Mouse (Mus musculus) kidney, embryonic 16.5 days (tissue): ENCODE results near the gene G6pdx. TPM values are rescaled to one million over a fixed set of nuclear protein-coding genes. Genes with fewer than 3 reads are reported as not detected.
A peak's percentile ranks its signal among the peaks of the same experiment; 100 is the strongest.

ENCODE experiments used
- ATAC-seq: fragments of 200-750 bp; cut with Nextera tagmentation; 2 replicates; pipeline ENCODE4 v1.8.0; 2017; ENCODE audit warnings: moderate TSS enrichment; ENCODE audit not compliant: low FRiP score, low TSS enrichment
- H3K27ac ChIP-seq: fragments of 300-500 bp; sonication (generic); 2 replicates; pipeline ENCODE4 v1.5.1; 2014; ENCODE audit warnings: low read length
- H3K27me3 ChIP-seq: fragments of 300-500 bp; sonication (generic); 2 replicates; pipeline ENCODE4 v1.6.1; 2014; ENCODE audit warnings: low read length, control low read depth, mixed read lengths; ENCODE audit not compliant: insufficient read depth
- H3K36me3 ChIP-seq: fragments of 300-500 bp; sonication (generic); 2 replicates; pipeline ENCODE4 v1.6.1; 2014; ENCODE audit warnings: low read length, control low read depth, mixed read lengths; ENCODE audit not compliant: insufficient read depth
- H3K4me1 ChIP-seq: fragments of 300-500 bp; sonication (generic); 2 replicates; pipeline ENCODE4 v1.6.1; 2014; ENCODE audit warnings: low read length, control low read depth, mixed read lengths; ENCODE audit not compliant: insufficient read depth
- H3K4me2 ChIP-seq: fragments of 300-500 bp; sonication (generic); replicated peaks from 2 replicates; pipeline ENCODE4 v1.6.1; 2014; ENCODE audit warnings: low read depth, low read length
- H3K4me3 ChIP-seq: fragments of 300-500 bp; sonication (generic); 2 replicates; pipeline ENCODE4 v1.5.1; 2014; ENCODE audit warnings: mild to moderate bottlenecking, low read length
- H3K9ac ChIP-seq: fragments of 300-500 bp; sonication (generic); replicated peaks from 2 replicates; pipeline ENCODE4 v1.6.1; 2014; ENCODE audit warnings: low read length
- H3K9me3 ChIP-seq: fragments of 300-500 bp; sonication (generic); 2 replicates; pipeline ENCODE4 v1.6.1; 2016; ENCODE audit warnings: low read length, control low read depth
- WGBS: fragments of 180-500 bp; shearing (Covaris S2); extraction: QIAGEN DNeasy Blood & Tissue Kit; methylation state at CpG from one replicate; pipeline ENCODE4 v1.1.7; 2014; 5-methylcytosine and 5-hydroxymethylcytosine counted together
- polyA plus RNA-seq: library from polyadenylated mRNA; unstranded; fragments of >200 nt; fragmentation: Nextera tagmentation; extraction: Ambion mirVana; gene quantifications from 2 replicates; pipeline ENCODE4 v1.2.1, GENCODE M21; 2015

The G6pdx gene
- polyA plus RNA-seq: 53.6 and 54.4 TPM in 2 replicates

DNA sequence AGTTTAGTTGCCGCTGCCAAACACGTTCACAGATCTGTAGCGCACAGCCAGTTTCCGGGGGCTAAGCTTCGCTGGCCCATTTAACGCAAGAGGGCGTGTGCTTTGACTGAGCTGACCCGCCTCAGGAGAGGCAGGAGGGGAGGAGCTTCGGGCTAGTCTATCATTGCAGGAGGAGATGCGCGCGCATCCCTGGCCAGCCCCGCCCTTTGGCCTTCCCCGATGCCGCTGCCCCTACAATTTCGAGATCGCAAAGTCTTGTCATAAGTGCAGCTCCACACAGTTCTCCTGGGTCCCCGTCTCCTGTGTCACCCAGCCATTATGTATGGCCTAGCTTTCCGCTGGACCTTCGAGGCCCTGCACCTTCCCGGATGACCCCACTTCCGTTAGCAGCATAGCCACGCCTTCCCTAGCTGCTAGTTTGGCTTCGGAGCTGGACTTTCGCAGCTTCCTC, at the start of gene G6pdx:
Gene G6pdx (minus strand): TSS at position 369 of the 451 bp plus-strand sequence.
- 24% methylated on average over 25 of the region's 25 CpGs for WGBS
- H3K4me3 ChIP-seq: peak within 1 kb of the TSS; percentile 66
- peak; percentile 85 for ATAC-seq
- no peaks in the 10 kb centered on the region for H3K36me3 ChIP-seq
- peak within 1 kb of the TSS; percentile 93 for H3K27ac ChIP-seq
- 0 out of 2 replicates have a peak, but pooled peaks cover 2% of the 10 kb centered on the region for H3K4me1 ChIP-seq
- H3K9ac ChIP-seq: peak within 1 kb of the TSS; percentile 74
- peak within 1 kb of the TSS; percentile 58 for H3K4me2 ChIP-seq
- no peaks in the 10 kb centered on the region for H3K27me3 ChIP-seq
- no peaks in the 10 kb centered on the region for H3K9me3 ChIP-seq

DNA sequence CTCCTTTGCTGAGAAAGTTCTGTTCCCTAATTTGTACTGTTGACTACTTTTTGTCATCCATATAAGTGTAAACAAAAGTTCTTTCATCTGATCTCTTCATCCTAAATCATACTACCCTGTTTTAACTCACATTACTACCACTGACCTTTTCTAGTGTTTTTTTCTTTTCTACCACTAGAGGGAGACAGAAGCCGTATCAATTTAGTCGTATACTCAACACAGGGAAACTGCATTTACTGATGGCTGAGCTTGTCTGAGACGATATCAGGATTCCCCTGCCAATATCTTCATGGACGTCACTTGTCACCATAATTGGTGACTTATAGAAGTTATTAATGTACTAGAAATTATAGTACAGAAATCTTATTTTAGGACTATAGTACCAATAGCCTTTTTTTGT, 23.8 kb upstream of the G6pdx start:
- H3K4me3 ChIP-seq: no peak overlapping the region
- 20% methylated on average over 4 of the region's 4 CpGs for WGBS
- no peaks in the 10 kb centered on the region for H3K4me1 ChIP-seq
- no peaks in the 10 kb centered on the region for H3K9me3 ChIP-seq
- 0 out of 2 replicates have a peak, but pooled peaks have one; percentile 54 for ATAC-seq
- H3K36me3 ChIP-seq: peaks cover 4% of the 10 kb centered on the region; the same call in 1 of the 2 replicates
- H3K27me3 ChIP-seq: no peaks in the 10 kb centered on the region
- H3K4me2 ChIP-seq: no peak overlapping the region
- H3K9ac ChIP-seq: no peak overlapping the region
- no peak overlapping the region for H3K27ac ChIP-seq

GRCm38 (mm10) chrX:74451157-74451912, 22.3 kb upstream of the G6pdx start:
- H3K27ac ChIP-seq: no peak overlapping the region
- ATAC-seq: no peak
- 84% methylated on average over 4 of the region's 4 CpGs for WGBS

GRCm38 (mm10) chrX:74429290-74429821, 362 bp upstream of the G6pdx start:
- WGBS: 25% methylated on average over 22 of the region's 22 CpGs
- Histone ChIP-seq H3K9ac (peak overlapping the region; percentile 74), H3K4me1 (0 out of 2 replicates have a peak, but pooled peaks cover 2% of the 10 kb centered on the region), H3K36me3 (peaks cover 5% of the 10 kb centered on the region; the same call in 1 of the 2 replicates), H3K4me2 (peak overlapping the region; percentile 58), H3K27ac (peak overlapping the region; percentile 93), H3K4me3 (peak overlapping the region; percentile 66), H3K9me3 (no peaks in the 10 kb centered on the region), H3K27me3 (no peaks in the 10 kb centered on the region)
- peak; percentile 76 for ATAC-seq

More at GRCm38 (mm10) chrX:74451157-74451912, 22.3 kb upstream of the G6pdx start:
- H3K4me2 ChIP-seq: no peak overlapping the region
- H3K9ac ChIP-seq: no peak overlapping the region
- no peaks in the 10 kb centered on the region for H3K4me1 ChIP-seq
- no peaks in the 10 kb centered on the region for H3K9me3 ChIP-seq
- H3K36me3 ChIP-seq: peaks cover 5% of the 10 kb centered on the region; the same call in 1 of the 2 replicates
- no peaks in the 10 kb centered on the region for H3K27me3 ChIP-seq
- H3K4me3 ChIP-seq: no peak overlapping the region

- Histone ChIP-seq H3K4me1 (0 out of 2 replicates have a peak, but pooled peaks cover 2% of the 10 kb centered on the region), H3K9me3 (no peaks in the 10 kb centered on the region), H3K4me3 (peak overlapping the region; percentile 66), H3K9ac (peak overlapping the region; percentile 69), H3K27me3 (no peaks in the 10 kb centered on the region), H3K27ac (peak overlapping the region; percentile 93), H3K4me2 (peak overlapping the region; percentile 58), H3K36me3 (no peaks in the 10 kb centered on the region)
- ATAC-seq: 0 out of 2 replicates have a peak, but pooled peaks have one; percentile 14
- WGBS: 21% methylated on average over 34 of the region's 35 CpGs
These were observed 708 bp downstream of the G6pdx start for GRCm38 (mm10) chrX:74428146-74428825.

DNA sequence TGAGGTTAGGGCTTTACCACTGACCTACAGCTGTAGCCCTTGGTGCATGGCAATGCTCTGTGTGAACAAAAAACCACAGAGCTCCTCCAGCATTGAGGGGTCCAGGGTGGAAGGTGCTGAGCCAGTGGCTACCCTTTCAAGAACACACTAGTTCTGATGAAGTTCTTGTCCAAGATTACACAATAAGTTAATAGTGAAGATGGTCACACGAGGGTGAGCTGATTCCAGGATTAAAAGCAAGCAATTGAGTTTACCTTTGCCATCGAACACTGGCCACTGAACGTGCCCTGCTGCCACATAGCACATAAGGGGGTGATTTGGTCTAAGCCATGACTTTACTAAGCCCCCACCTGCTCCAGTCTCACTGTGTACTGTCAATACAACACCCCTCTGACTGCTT, 1.9 kb downstream of the G6pdx start:
- 72% methylated on average over 3 of the region's 3 CpGs for WGBS
- H3K9ac ChIP-seq: no peak overlapping the region
- H3K27me3 ChIP-seq: no peaks in the 10 kb centered on the region
- H3K27ac ChIP-seq: no peak overlapping the region
- no peaks in the 10 kb centered on the region for H3K36me3 ChIP-seq
- no peak overlapping the region for H3K4me3 ChIP-seq
- H3K4me2 ChIP-seq: no peak overlapping the region
- 0 out of 2 replicates have a peak, but pooled peaks cover 2% of the 10 kb centered on the region for H3K4me1 ChIP-seq
- no peak for ATAC-seq
- H3K9me3 ChIP-seq: no peaks in the 10 kb centered on the region

- 74% methylated on average over 1 of the region's 1 CpGs for WGBS
- ATAC-seq: no peak
- H3K36me3 ChIP-seq: no peaks in the 10 kb centered on the region
- no peak overlapping the region for H3K4me3 ChIP-seq
- no peak overlapping the region for H3K4me2 ChIP-seq
- H3K9me3 ChIP-seq: no peaks in the 10 kb centered on the region
- H3K27me3 ChIP-seq: no peaks in the 10 kb centered on the region
- no peak overlapping the region for H3K27ac ChIP-seq
- H3K4me1 ChIP-seq: 0 out of 2 replicates have a peak, but pooled peaks cover 2% of the 10 kb centered on the region
- no peak overlapping the region for H3K9ac ChIP-seq
These were observed 2.7 kb downstream of the G6pdx start for GRCm38 (mm10) chrX:74426256-74426655.

DNA sequence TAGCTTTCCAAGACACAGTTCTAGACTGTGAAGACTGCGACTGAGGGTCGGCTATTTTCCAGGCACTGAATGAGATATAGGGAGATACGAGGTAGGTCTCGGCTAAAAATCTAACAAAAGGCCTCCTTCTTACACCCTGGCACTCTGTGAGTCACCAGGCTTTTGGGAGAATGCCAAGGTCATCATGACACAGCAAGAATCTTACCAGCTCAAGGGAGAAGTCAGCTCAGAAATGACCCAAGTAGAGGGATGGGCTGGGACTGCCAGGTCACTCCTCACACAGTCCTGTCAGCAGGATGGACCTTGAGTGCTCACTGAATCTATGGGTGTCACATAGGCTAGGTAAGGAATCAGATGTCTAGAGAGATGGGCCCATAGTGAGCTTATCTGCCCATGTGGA, 3.8 kb downstream of the G6pdx start:
- 82% methylated on average over 4 of the region's 4 CpGs for WGBS
- no peaks in the 10 kb centered on the region for H3K27me3 ChIP-seq
- H3K4me1 ChIP-seq: 0 out of 2 replicates have a peak, but pooled peaks cover under 1% of the 10 kb centered on the region
- no peak overlapping the region for H3K4me3 ChIP-seq
- no peak overlapping the region for H3K4me2 ChIP-seq
- no peaks in the 10 kb centered on the region for H3K9me3 ChIP-seq
- ATAC-seq: no peak
- no peaks in the 10 kb centered on the region for H3K36me3 ChIP-seq
- H3K27ac ChIP-seq: no peak overlapping the region
- H3K9ac ChIP-seq: no peak overlapping the region

DNA sequence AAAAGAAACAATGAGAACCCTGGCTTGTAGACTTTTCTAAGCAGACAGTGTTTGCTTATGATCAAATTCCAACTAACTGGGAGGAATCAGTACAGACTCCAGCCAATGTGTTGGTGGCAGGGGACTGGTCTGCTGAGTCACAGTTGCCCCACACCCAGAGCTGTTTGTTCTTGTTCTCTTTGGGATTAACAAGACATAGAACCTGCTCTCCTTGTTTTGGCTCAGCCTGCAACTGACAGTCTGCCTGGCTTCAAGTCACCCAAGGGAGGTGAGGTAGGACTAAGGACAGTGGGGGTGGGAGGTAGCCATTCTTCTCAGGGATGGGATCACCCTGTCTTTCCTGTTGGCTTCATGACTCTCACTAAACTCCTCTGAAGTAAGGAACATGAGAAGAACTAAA, 4.6 kb downstream of the G6pdx start:
- H3K9me3 ChIP-seq: no peaks in the 10 kb centered on the region
- ATAC-seq: no peak
- H3K9ac ChIP-seq: no peak overlapping the region
- no peak overlapping the region for H3K4me3 ChIP-seq
- H3K27ac ChIP-seq: no peak overlapping the region
- H3K4me2 ChIP-seq: no peak overlapping the region
- H3K27me3 ChIP-seq: no peaks in the 10 kb centered on the region
- H3K4me1 ChIP-seq: no peaks in the 10 kb centered on the region
- H3K36me3 ChIP-seq: no peaks in the 10 kb centered on the region
